In the genomic region with DNA sequence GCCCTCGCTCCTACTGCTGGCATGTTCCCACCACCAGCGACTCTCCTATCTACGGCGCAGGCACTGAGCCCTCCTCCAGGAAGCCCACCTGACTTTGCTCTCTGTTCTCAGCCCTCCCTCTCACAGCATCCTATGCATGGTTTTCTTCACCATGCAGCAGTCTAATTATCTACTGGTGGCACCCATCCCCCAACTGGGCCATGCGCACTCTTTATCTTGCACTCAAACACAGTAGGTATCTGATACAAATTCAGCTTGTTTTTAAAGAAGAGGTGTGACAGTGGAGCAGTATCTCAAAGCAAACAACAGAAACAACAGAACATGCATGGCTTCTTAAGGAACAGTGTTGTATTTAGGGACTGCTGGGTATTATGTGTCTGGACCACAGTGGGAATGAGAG, we compare ENCODE assay signal across 21 mouse cellular contexts. TPM values are rescaled to one million over a fixed set of nuclear protein-coding genes. Genes with fewer than 3 reads are reported as not detected.
DNase-seq lines count a peak whose midpoint lies in the region; ATAC-seq and TF ChIP-seq lines count a peak whose summit lies in the region.
"Had no signal": no experiment of that assay in that cellular context is flagged by ENCODE, and none has a peak within 500 bp of the region (broad histone marks: within the 10 kb centered on the region; RNA-seq: fewer than 3 reads in every experiment).

No protein-coding gene starts in this region.

- peaks cover 52% of the 10 kb centered on the region for H3K36me3 ChIP-seq in liver, postnatal 0 days (replicated peaks; ENCODE audit: insufficient read depth, low read length)
- peaks cover 12% of the 10 kb centered on the region; the same call in 1 of the 2 replicates for H3K36me3 ChIP-seq in liver, embryonic 11.5 days (ENCODE audit: control insufficient read depth, insufficient read depth, low read length)
- peaks cover 56% of the 10 kb centered on the region for H3K36me3 ChIP-seq in liver, embryonic 15.5 days (replicated peaks)

- ATAC-seq in liver, postnatal 0 days = no peak
- peak; percentile 77 for ATAC-seq in liver, embryonic 11.5 days (replicated peaks; ENCODE audit: low FRiP score)
- ATAC-seq in liver, embryonic 15.5 days (ENCODE audit: insufficient read depth) = peak; percentile 56
- no peak for ATAC-seq in CD4-positive, CD25-positive, alpha-beta regulatory T cell, adult 4 months
- ATAC-seq: forebrain, embryonic 16.5 days had no signal

- H3K27ac ChIP-seq in liver, postnatal 0 days (ENCODE audit: low read depth) = no peak overlapping the region
- peak overlapping the region; percentile 67 for H3K27ac ChIP-seq in liver, embryonic 11.5 days (ENCODE audit: low read depth, low read length)
- peak overlapping the region; percentile 45; the same call in 1 of the 2 replicates for H3K27ac ChIP-seq in liver, embryonic 15.5 days (replicated peaks)
- H3K27ac ChIP-seq: embryonic facial prominence, embryonic 13.5 days; forebrain, embryonic 12.5 days; heart, adult 2 months; hindbrain, embryonic 10.5 days; hindbrain, embryonic 15.5 days had no signal

- TF ChIP-seq EP300 in liver, postnatal 0 days (IDR thresholded peaks at IDR 0.05; ENCODE audit: low read depth) = no peak

- H3K27me3 ChIP-seq in liver, postnatal 0 days (ENCODE audit: insufficient read depth, low read length) = no peaks in the 10 kb centered on the region
- H3K27me3 ChIP-seq in liver, embryonic 11.5 days (replicated peaks; ENCODE audit: control insufficient read depth, insufficient read depth, low read length) = no peaks in the 10 kb centered on the region
- H3K27me3 ChIP-seq in liver, embryonic 15.5 days = no peaks in the 10 kb centered on the region
- H3K27me3 ChIP-seq: embryonic facial prominence, embryonic 13.5 days; forebrain, embryonic 12.5 days; hindbrain, embryonic 15.5 days had no signal

- no peak overlapping the region for H3K4me2 ChIP-seq in liver, postnatal 0 days (ENCODE audit: low read depth, low read length)
- peak overlapping the region; percentile 50 for H3K4me2 ChIP-seq in liver, embryonic 11.5 days
- peak overlapping the region; percentile 29 for H3K4me2 ChIP-seq in liver, embryonic 15.5 days
- H3K4me2 ChIP-seq: embryonic facial prominence, embryonic 13.5 days; forebrain, embryonic 12.5 days; heart, embryonic 11.5 days; hindbrain, embryonic 15.5 days had no signal

- WGBS in liver, postnatal 0 days (ENCODE audit: insufficient replicate concordance) = 85% methylated on average over 5 of the region's 5 CpGs
- 78% methylated on average over 5 of the region's 5 CpGs for WGBS in liver, embryonic 11.5 days
- 69% methylated on average over 5 of the region's 5 CpGs for WGBS in liver, embryonic 15.5 days (ENCODE audit: insufficient replicate concordance)

- H3K9me3 ChIP-seq in liver, postnatal 0 days (ENCODE audit: low read length) = no peaks in the 10 kb centered on the region
- no peaks in the 10 kb centered on the region for H3K9me3 ChIP-seq in liver, embryonic 11.5 days (ENCODE audit: control insufficient read depth, low read length)
- no peaks in the 10 kb centered on the region for H3K9me3 ChIP-seq in liver, embryonic 15.5 days (replicated peaks)
- H3K9me3 ChIP-seq: embryonic facial prominence, embryonic 13.5 days; forebrain, embryonic 12.5 days; hindbrain, embryonic 10.5 days; hindbrain, embryonic 15.5 days had no signal

- H3K4me1 ChIP-seq in liver, postnatal 0 days (ENCODE audit: insufficient read depth) = no peaks in the 10 kb centered on the region
- H3K4me1 ChIP-seq in liver, embryonic 11.5 days (replicated peaks; ENCODE audit: control insufficient read depth, insufficient read depth, low read length) = peaks cover 32% of the 10 kb centered on the region
- H3K4me1 ChIP-seq in liver, embryonic 15.5 days (replicated peaks) = peaks cover 66% of the 10 kb centered on the region
- H3K4me1 ChIP-seq: hindbrain, embryonic 10.5 days; hindbrain, embryonic 15.5 days had no signal

- no peak overlapping the region for H3K4me3 ChIP-seq in liver, postnatal 0 days (ENCODE audit: low read depth, low read length)
- no peak overlapping the region for H3K4me3 ChIP-seq in liver, embryonic 11.5 days (ENCODE audit: low read depth, low read length)
- no peak overlapping the region for H3K4me3 ChIP-seq in liver, embryonic 15.5 days (replicated peaks)
- H3K4me3 ChIP-seq: embryonic facial prominence, embryonic 13.5 days; forebrain, embryonic 12.5 days; heart, adult 2 months; hindbrain, embryonic 10.5 days; hindbrain, embryonic 15.5 days had no signal

- no peak for TF ChIP-seq CTCF in liver, postnatal 0 days (IDR thresholded peaks at IDR 0.05; ENCODE audit: low read depth)

- no peak overlapping the region for H3K9ac ChIP-seq in liver, postnatal 0 days (replicated peaks)
- H3K9ac ChIP-seq in liver, embryonic 11.5 days (ENCODE audit: low read depth, low read length) = peak overlapping the region; percentile 4; the same call in 1 of the 2 replicates
- no peak overlapping the region for H3K9ac ChIP-seq in liver, embryonic 15.5 days
- H3K9ac ChIP-seq: embryonic facial prominence, embryonic 13.5 days; forebrain, embryonic 12.5 days; hindbrain, embryonic 15.5 days had no signal

- DNase-seq in liver (peak; percentile 67), R1 (ENCODE audit: low read depth, low spot score) (peak; percentile 53)
- DNase-seq in liver, postnatal 0 days = no peak
- no peak for DNase-seq in liver, embryonic 11.5 days (ENCODE audit: low spot score)
- no peak for DNase-seq in cerebellum, adult 8-10 months
- DNase-seq in adrenal gland, adult 18-20 months (ENCODE audit: low spot score in 2 of 2) = no peak
- DNase-seq: adrenal gland, adult 2 months; adrenal gland, postnatal 25 days; cerebellum, adult 11-12 months; cerebellum, adult 9-11 months; cerebellum, postnatal 36 days; gastrocnemius, postnatal 10 days; heart, adult 2 months had no signal

RNA-seq across cellular contexts. Expression of a gene that starts 43.5 kb away (rescaled TPM):
- 10.8 and 12.2 TPM in 2 replicates for polyA plus RNA-seq in liver, postnatal 0 days (2015; fragmentation: Nextera tagmentation; extraction: Ambion mirVana)
- polyA plus RNA-seq in liver, embryonic 11.5 days (2014; fragmentation: Nextera tagmentation; extraction: Ambion mirVana) = 49.7 and 54.4 TPM in 2 replicates
- polyA plus RNA-seq in liver, embryonic 15.5 days (2015; fragmentation: Nextera tagmentation; extraction: Ambion mirVana) = 21.2 and 22.3 TPM in 2 replicates
- total RNA-seq in adrenal gland, adult 18-20 months (2021) = 10 to 100 TPM; 25.9 to 26.6 TPM
- polyA plus RNA-seq in CD4-positive, CD25-positive, alpha-beta regulatory T cell, adult 4 months (2017; shearing (Covaris generic)) = 10 to 100 TPM; 25.5 to 32.4 TPM

RNA-seq across cellular contexts. Expression of a gene that starts 43.7 kb away (rescaled TPM):
- 6.0 and 6.8 TPM in 2 replicates for polyA plus RNA-seq in liver, postnatal 0 days (2015; fragmentation: Nextera tagmentation; extraction: Ambion mirVana)
- polyA plus RNA-seq in liver, embryonic 11.5 days (2014; fragmentation: Nextera tagmentation; extraction: Ambion mirVana) = 29.8 and 31.3 TPM in 2 replicates
- polyA plus RNA-seq in liver, embryonic 15.5 days (2015; fragmentation: Nextera tagmentation; extraction: Ambion mirVana) = 10.2 and 10.3 TPM in 2 replicates
- total RNA-seq in adrenal gland, adult 18-20 months (2021) = 10 to 100 TPM; 35.6 to 51.9 TPM
- 10 to 100 TPM; 22.5 to 22.7 TPM for polyA plus RNA-seq in CD4-positive, CD25-positive, alpha-beta regulatory T cell, adult 4 months (2017; shearing (Covaris generic))

Comparison
In these comparisons a context has a peak if more than half of its experiments do, and no peak if none do; other contexts are left out.
1. DNase-seq: peak in liver (single experiment) and R1 (single experiment); none in liver, postnatal 0 days (single experiment), liver, embryonic 11.5 days (single experiment), cerebellum, adult 8-10 months (single experiment) and adrenal gland, adult 18-20 months (0 of 2).
2. ATAC-seq: peak in liver, embryonic 11.5 days (single experiment) and liver, embryonic 15.5 days (single experiment); none in liver, postnatal 0 days (single experiment) and CD4-positive, CD25-positive, alpha-beta regulatory T cell, adult 4 months (single experiment).